17 mouse cellular contexts compared by ENCODE assay signal in genomic region chr6:94626807-94627206, GRCm38 (mm10).
DNase-seq lines count a peak whose midpoint lies in the region; ATAC-seq lines count a peak whose summit lies in the region.
"Had no signal": no experiment of that assay in that cellular context is flagged by ENCODE, and none has a peak within 500 bp of the region (broad histone marks: within the 10 kb centered on the region; RNA-seq: fewer than 3 reads in every experiment).

No protein-coding gene starts in this region.

- no peaks in the 10 kb centered on the region for H3K27me3 ChIP-seq in hindbrain, embryonic 13.5 days
- no peaks in the 10 kb centered on the region for H3K27me3 ChIP-seq in hindbrain, embryonic 11.5 days (ENCODE audit: control insufficient read depth, insufficient read depth, low read length)
- H3K27me3 ChIP-seq: heart, embryonic 13.5 days; limb, embryonic 15.5 days had no signal

- DNase-seq in hindbrain, embryonic 11.5 days (ENCODE audit: low spot score): no peak
- peak; percentile 76 for DNase-seq in NIH3T3 (ENCODE audit: low read depth)
- peak; percentile 43 for DNase-seq in cerebellum, adult 8-10 months
- DNase-seq in fibroblast of lung, adult 2 months (ENCODE audit: low read depth): peak; percentile 48
- DNase-seq in ovary, adult 18-20 months (ENCODE audit: low spot score): no peak
- no peak for DNase-seq in natural killer cell, adult 2 months (ENCODE audit: low spot score in 2 of 2)
- no peak for DNase-seq in gastrocnemius, adult 18-20 months (ENCODE audit: low spot score)
- DNase-seq: adrenal gland, postnatal 14 days; kidney, adult 2 months; liver, postnatal 0 days; lung, postnatal 36 days had no signal

- H3K9me3 ChIP-seq in hindbrain, embryonic 13.5 days: no peaks in the 10 kb centered on the region
- no peaks in the 10 kb centered on the region for H3K9me3 ChIP-seq in hindbrain, embryonic 11.5 days (ENCODE audit: control insufficient read depth, low read length)
- H3K9me3 ChIP-seq: heart, embryonic 13.5 days; limb, embryonic 15.5 days had no signal

- H3K4me2 ChIP-seq in hindbrain, embryonic 13.5 days: no peak overlapping the region
- no peak overlapping the region for H3K4me2 ChIP-seq in hindbrain, embryonic 11.5 days (replicated peaks; ENCODE audit: low read depth, low read length)
- H3K4me2 ChIP-seq: heart, embryonic 13.5 days; limb, embryonic 15.5 days; midbrain, embryonic 11.5 days had no signal

- no peak for ATAC-seq in hindbrain, embryonic 13.5 days (ENCODE audit: low FRiP score)
- no peak for ATAC-seq in hindbrain, embryonic 11.5 days (ENCODE audit: low FRiP score)
- ATAC-seq: liver, postnatal 0 days had no signal

- H3K27ac ChIP-seq in hindbrain, embryonic 13.5 days: no peak overlapping the region
- no peak overlapping the region for H3K27ac ChIP-seq in hindbrain, embryonic 11.5 days (ENCODE audit: low read depth, low read length)
- H3K27ac ChIP-seq: limb, embryonic 15.5 days had no signal

- H3K4me3 ChIP-seq in hindbrain, embryonic 13.5 days: no peak overlapping the region
- no peak overlapping the region for H3K4me3 ChIP-seq in hindbrain, embryonic 11.5 days (ENCODE audit: low read depth, low read length)
- H3K4me3 ChIP-seq: erythroblast, embryonic 14.5 days; heart, embryonic 13.5 days; limb, embryonic 15.5 days; myocyte had no signal

- H3K9ac ChIP-seq in hindbrain, embryonic 13.5 days: 0 out of 2 replicates have a peak overlapping the region, but pooled peaks have one; percentile 29
- H3K9ac ChIP-seq in hindbrain, embryonic 11.5 days (ENCODE audit: low read depth, low read length): no peak overlapping the region
- H3K9ac ChIP-seq: heart, embryonic 13.5 days; limb, embryonic 15.5 days; liver, postnatal 0 days had no signal

- WGBS in hindbrain, embryonic 13.5 days: 56% methylated on average over 2 of the region's 2 CpGs
- WGBS in hindbrain, embryonic 11.5 days: 67% methylated on average over 2 of the region's 2 CpGs

- H3K36me3 ChIP-seq in hindbrain, embryonic 13.5 days: peaks cover 29% of the 10 kb centered on the region
- no peaks in the 10 kb centered on the region for H3K36me3 ChIP-seq in hindbrain, embryonic 11.5 days (ENCODE audit: control insufficient read depth, insufficient read depth, low read length)

- H3K4me1 ChIP-seq in hindbrain, embryonic 13.5 days (replicated peaks): peaks cover 52% of the 10 kb centered on the region
- peaks cover 10% of the 10 kb centered on the region for H3K4me1 ChIP-seq in hindbrain, embryonic 11.5 days (replicated peaks; ENCODE audit: control insufficient read depth, insufficient read depth, low read length)

Comparison
In these comparisons a context has a peak if more than half of its experiments do, and no peak if none do; other contexts are left out.
1. DNase-seq: peak in NIH3T3 (single experiment), cerebellum, adult 8-10 months (single experiment) and fibroblast of lung, adult 2 months (single experiment); none in hindbrain, embryonic 11.5 days (single experiment), ovary, adult 18-20 months (single experiment), natural killer cell, adult 2 months (0 of 2) and gastrocnemius, adult 18-20 months (single experiment).